Mouse (Mus musculus) adrenal gland, adult 2 months (tissue): ENCODE measurements at regions not wholly inside any gene's neighbourhood (a gene's known extent, or its start where the extent isn't known, plus 50 kb on each side); places are given as distances from the start of the nearest gene placed in this dataset.

ENCODE experiments used
- DNase-seq: peaks from one replicate; pipeline ENCODE4 v3.0.0; 2021

DNA sequence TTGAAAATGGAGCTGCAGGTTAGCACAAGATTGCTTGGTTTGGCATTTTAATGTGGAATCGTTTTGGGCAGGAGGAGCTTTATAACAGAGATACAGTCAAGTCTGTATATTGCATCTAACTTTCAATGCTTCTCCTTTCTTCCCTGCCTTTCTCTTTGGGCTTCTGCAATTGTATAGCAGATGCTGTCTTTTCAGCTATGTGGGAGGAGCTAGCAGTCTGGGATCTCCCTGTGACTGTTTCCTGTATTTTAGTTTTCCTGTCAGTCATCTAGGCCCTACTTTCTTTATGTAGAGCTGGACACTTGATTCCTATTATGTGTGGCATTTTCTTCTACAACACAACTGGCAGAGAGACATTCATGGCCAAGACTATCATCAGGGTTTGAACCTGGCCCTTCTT lies 313.5 kb downstream of the Bcl11a start:
- no peak for DNase-seq

GRCm38 (mm10) chr11:24395478-24395877 lies 317.6 kb downstream of the Bcl11a start:
- no peak for DNase-seq

- no peak for DNase-seq
These were observed 319.1 kb downstream of the Bcl11a start for GRCm38 (mm10) chr11:24396911-24397310.

GRCm38 (mm10) chr11:24397710-24398109 lies 319.9 kb downstream of the Bcl11a start:
- no peak for DNase-seq

DNA sequence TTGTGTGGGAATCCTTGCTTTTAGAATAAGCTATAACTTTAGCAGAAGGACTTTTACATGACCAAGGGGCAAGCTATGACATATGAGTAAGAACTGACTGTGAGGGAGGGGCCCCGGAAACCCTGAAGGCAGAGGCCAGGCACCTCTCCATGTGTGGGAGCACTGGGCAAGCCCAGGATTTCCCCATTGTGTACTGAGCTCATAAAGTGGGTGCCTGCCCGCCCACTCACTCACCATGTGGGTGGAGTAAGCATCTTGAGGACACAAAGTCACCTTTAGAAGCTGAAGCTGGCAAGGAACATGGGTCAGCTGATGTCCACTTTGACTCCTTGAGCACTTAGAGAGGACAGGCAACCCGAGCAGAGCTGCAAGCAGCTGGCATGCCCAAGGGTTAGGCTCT lies 323.3 kb downstream of the Bcl11a start:
- no peak for DNase-seq

DNA sequence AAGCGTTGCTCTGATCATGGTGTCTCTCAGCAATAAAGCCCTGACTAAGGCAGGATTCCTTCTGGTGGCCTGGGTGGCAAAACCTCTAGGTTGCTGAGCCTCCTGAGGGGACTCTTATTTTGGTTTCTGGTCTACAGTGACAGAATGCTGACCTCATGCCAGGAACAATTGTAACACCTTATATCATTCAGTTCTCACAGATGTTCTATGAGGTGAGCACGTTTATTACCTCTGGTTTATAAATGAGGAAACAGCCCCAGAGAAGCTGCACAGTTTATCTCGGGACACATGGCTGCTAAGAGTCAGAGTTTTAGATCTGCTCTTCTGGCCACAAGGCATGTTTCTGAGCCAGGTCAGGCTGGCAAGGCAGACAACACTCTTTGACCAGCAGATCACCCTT lies 324.3 kb downstream of the Bcl11a start:
- no peak for DNase-seq

DNA sequence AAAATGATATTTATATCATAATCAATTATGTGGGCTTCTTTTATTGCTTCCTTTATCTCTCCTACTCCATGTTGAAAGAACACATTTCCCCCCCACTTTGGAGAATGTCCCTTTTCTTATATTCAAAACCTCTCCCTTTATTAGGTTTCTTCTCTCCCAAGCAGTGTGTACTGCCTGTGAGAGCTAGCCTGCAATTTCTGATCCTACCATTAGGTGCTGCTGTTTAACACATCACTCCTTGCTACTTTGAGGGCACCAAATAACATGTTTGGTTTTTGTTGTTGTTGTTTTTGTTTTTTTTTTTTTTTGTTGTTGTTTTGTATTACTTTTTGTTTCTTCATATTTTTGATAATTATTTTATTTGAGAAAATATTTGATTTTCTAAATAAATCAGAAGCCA lies 336.9 kb downstream of the Bcl11a start:
- DNase-seq, result peak; percentile 19

GRCm38 (mm10) chr11:24422066-24422775 lies 344.4 kb downstream of the Bcl11a start:
- no peak for DNase-seq

DNA sequence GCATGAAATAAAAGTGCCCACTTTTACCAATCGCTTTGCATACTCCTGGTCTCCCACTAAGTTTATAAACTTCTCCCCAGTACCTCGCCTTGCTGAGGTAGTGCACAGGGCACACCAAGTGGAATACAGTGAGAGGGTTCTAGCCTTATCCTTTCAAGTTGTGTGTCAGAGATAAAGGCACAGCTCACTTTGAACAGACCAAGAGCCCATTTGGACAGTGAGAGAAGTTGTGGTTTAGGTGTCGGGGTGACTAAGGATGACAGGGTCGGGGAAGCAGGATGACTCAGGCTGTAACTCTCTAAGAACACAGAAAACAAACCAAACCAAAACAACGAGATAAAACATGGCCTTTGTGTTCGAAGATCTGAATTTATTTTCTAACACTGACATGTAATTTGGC lies 345.4 kb downstream of the Bcl11a start:
- DNase-seq, result peak; percentile 57

DNA sequence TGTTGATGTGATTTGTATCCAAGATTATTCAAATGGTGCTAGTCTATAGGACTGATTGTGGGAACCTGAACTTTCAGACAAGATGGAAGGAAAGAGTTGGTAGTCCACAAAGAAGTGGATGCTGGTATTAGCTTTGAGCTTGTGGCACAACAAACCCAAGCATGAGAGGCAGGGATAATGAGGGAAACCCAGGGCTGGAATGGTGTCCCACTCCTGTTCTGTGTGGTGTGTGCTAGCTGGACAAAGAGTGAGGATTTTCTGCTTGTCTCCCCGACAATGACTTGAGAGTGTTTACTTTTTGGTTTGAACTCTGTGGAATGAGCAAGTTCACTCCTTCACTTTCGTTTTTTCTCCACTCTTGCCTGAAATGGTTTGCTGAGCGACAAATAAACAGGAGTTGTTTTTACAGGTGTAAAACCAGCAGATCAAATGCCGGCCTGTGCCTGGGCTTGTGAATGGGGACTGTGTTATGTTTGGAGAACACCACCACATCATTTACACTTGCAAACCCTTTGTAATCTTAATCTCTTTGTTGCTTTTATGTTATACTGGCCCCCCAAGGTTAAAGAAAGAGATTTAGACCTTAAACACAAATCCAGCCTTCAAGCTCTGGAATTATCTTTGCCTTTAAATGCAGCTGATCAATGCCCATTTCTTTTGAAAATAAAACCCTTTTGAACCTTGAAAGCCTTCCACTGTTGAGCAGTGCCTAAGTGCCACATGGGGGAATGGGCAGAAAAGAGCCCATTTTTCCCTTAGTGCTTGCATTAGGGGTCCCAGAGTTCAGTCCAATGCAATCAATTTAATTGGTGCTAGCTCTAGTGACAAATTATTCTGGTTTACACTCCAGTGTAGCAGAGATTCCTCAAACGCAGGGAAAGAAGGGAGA lies 349.4 kb downstream of the Bcl11a start:
- no peak for DNase-seq

DNA sequence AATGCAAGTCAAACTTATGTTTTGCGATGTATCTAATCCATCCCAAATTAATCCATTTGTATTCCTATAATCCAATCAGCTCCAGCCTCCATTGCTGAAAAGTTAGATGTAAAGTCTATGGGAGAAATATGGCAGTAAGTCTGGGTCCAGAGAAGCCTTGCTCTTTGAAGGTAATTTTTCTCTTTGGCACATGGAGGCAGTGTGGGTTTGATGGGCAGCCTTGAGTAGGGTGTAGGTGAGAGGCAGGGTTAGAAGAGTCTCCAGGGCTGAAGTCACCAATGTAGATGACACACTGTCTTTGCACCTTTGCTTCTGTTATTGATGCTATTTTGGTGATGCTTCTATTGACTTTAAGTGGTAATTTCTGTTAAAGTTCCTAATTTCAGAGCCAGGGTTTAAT lies 370.8 kb downstream of the Bcl11a start:
- no peak for DNase-seq

DNA sequence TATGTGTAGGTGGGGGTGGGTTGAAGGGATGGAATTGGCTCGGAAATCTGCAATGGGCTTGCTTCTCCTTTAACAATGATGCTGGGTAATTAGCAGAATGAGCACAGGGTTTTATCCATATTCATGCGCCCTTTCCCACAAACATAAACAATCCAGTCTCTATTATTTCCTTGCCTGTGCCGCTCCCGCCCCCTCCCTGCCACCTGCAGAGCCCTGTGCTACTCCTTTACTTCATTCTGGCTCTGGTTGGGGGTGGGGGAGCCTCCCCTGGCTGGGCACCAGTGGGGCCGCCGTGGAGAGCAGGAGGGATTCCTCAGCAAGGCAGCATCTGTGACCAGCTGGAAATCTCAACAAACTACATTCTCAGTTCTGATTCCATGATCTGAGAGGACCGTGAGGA lies 374.4 kb downstream of the Bcl11a start:
- DNase-seq, result no peak

DNA sequence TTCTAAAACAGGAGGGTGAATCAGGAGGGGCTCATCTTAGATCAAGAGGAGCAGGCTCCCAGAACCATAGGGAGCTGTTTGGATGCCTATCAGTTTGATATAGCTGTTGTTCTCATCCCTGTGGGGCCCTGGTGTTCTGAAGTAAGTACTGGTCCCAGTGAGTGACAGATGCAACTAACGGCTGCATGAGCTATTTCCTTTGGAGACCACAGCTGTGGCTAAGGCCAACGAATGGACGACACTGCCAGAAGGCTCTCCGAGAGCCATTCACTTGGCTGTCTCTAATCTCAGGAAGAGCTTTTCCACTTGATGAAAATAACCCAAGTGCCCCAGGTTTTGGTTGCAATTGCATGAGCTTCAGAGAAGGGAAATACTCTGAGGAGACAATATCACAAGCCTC lies 386.8 kb downstream of the Bcl11a start:
- DNase-seq, result no peak

- DNase-seq, result no peak
These were observed 389.6 kb downstream of the Bcl11a start for GRCm38 (mm10) chr11:24467458-24467857.

DNA sequence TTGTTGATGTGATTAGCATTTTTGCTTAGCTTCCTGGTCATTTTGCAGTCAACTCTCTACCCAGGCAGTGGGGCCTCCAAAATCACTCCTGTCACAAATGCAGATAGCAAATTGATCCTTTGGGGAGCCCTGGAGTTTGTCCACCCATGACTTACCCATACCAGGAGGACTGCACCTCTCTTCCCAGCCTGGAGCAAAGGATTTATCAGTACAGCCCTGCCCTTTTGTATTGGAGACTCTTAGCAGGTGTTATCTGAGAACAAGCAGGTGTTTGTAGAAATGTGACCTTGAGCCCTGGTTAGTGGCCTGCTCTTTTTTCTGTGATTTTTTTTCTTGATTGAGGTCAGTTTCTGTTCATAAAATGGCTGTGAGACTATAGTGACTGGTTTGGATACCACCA lies 392.6 kb downstream of the Bcl11a start:
- DNase-seq, result no peak

DNA sequence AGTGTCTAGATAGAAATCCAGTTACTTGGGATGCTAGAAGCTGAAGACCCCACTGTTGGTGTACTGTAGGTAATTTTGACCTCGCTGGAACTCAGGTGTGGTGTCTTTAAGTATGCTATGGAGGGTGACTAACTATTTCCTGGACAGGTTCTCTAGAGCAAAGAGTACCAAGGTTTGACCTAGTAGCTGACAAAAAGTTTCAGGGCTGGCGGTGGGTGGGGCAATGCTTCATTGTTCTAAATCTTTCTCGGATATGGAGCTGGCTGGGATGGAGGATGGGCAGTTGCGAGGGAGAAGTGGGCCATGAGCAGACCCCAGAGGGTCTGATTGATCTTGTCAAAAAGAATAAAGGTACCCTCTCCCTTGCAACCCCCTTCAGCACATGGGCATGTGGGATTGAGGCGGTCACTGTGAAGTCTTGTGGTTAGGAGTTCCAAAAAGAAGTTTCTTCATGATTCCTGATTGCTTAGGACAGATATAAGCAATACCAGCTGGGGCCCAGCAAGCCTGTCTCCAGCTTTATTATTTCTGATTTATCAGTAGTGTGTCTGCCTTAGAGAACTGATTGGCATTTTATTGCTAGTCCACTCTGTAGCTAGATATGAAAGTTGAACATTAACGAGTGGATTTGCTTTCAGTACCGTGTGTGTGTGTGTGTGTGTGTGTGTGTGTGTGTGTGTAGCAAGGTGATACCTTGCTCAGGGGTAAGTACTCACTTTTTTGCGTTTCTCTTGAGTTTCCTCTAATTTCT lies 394.9 kb downstream of the Bcl11a start:
- no peak for DNase-seq

DNA sequence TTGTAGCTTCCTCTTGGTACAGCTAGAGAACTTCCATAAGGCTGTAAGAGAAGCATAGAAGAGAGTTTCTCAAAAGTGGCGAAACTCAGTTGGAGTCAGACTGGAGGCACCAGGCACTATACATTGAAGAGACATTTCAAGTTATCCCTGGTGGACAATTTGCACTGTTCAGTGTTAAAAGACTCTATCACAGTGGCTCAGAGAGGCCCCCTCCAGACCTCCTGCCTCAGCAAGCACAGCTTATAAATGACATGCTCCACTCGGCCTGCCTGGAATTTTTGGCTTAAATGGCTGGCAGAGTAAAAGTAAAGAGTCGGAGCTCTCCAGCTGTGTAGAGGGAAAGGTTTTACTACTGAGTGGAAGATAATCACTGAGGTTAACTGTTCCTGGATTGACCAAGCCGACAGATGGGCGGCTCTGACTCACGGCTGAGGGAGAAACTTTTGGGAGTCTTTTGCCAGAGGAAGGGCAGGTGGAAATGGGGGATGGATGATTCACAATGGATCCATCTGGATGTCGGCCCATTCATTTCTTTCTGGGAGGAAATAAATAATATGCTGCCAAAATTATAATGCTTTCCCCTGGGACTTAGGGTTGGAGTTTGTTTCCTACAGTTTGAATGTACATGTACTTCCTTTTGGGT lies 395.6 kb downstream of the Bcl11a start:
- DNase-seq, result no peak

DNA sequence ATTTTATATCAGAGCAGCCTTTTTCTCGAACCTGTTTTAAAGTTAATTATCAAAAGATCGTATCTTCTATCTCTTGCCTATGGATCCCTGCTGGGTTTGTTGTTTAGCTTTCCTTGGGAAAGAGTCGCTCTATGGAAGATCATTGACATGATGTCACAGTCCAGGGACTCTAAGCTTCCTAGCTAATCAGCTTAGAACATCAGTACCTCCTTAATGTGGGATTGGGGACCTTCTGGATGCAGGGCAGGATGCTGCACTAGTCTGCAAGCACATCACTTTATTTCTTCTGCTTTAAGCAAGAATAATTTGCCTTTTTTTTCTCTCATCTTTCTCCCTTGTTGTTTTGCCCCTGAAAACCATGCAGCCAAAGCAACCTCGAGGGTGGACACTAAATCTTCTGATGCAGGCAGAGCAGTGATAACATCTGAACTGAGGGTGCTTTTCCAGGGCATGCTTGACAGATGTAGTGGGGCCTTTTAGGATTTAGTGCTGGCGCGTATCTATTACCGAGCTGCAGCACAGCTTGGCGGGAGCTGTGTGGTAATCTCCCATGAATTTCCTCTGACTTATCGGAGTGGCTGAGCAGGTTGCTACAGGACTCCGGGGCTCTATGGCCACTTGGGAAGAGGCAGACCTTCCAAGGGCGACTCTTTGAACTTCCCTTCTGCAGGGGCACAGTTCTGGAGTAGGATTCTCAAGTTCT lies 425.0 kb downstream of the Bcl11a start:
- no peak for DNase-seq

DNA sequence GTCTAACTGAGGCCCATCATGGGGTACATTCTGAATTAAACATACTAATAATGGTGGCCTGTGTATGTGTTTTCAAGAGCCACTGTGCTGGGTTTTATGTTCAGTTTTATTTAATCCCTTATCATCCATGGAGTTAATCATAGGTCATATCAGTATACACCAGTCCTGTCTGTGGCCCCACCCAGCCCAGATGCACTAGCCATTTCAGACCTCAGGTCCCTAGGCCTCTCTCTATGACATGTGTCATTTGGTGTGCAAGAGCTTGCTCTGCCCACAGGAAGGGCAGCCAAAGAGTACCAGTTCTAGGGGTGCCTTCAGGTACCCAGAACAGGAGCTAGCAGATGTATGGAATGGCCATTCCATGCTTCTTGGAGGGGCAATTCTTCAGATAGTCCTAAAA lies 437.7 kb downstream of the Bcl11a start:
- no peak for DNase-seq

GRCm38 (mm10) chr11:24535462-24535861 lies 457.6 kb downstream of the Bcl11a start:
- DNase-seq, result no peak

DNA sequence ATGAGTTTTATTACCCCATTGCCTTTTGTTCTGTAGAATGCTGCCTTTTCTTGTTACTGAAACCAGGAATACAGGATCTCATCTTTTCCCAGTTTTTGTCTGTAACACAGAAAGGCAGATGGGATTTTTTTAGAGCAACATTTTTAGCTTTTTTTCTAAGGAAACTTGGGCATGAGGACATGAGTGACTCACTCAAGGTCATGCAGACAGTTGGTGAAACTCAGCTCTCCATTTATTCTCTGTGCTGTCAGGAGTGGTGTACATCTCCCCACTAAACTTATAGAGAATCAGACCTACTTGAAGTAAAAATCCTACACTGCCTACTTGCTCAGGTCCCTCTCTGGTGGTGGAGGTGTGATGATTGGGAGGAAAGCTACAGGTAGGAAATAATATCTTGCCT lies 459.9 kb downstream of the Bcl11a start:
- DNase-seq, result peak; percentile 33

- DNase-seq, result no peak
These were observed 491.8 kb downstream of the Bcl11a start for GRCm38 (mm10) chr11:24569655-24570054.
